Mouse (Mus musculus) stomach, postnatal 0 days (tissue): ENCODE results near the gene Agps. TPM values are rescaled to one million over a fixed set of nuclear protein-coding genes. Genes with fewer than 3 reads are reported as not detected.

Source experiments
- ATAC-seq: fragments of 200-750 bp; cut with Nextera tagmentation; 2 replicates; pipeline ENCODE4 v1.8.0; 2017; ENCODE audit not compliant: low FRiP score, low TSS enrichment
- DNase-seq: peaks from one replicate; pipeline ENCODE4 v3.0.0-alpha.2; 2016; ENCODE audit warnings: low spot score
- H3K27ac ChIP-seq: fragments of 300-500 bp; sonication (generic); replicated peaks from 2 replicates; pipeline ENCODE4 v1.5.1; 2014; ENCODE audit warnings: mild to moderate bottlenecking, control low read depth
- H3K27me3 ChIP-seq: fragments of 300-500 bp; sonication (generic); 2 replicates; pipeline ENCODE4 v1.6.1; 2014; ENCODE audit warnings: low read length; ENCODE audit not compliant: control insufficient read depth, insufficient read depth
- H3K36me3 ChIP-seq: fragments of 300-500 bp; sonication (generic); 2 replicates; pipeline ENCODE4 v1.6.1; 2014; ENCODE audit warnings: low read length, mixed read lengths; ENCODE audit not compliant: control insufficient read depth, insufficient read depth
- H3K4me1 ChIP-seq: fragments of 300-500 bp; sonication (generic); replicated peaks from 2 replicates; pipeline ENCODE4 v1.6.1; 2014; ENCODE audit warnings: antibody characterized with exemption; ENCODE audit not compliant: control insufficient read depth, insufficient read depth
- H3K4me2 ChIP-seq: fragments of 300-500 bp; sonication (generic); replicated peaks from 2 replicates; pipeline ENCODE4 v1.6.1; 2014; ENCODE audit warnings: low read depth, mild to moderate bottlenecking, control low read depth, moderate library complexity
- H3K4me3 ChIP-seq: fragments of 300-500 bp; sonication (generic); 2 replicates; pipeline ENCODE4 v1.5.1; 2014; ENCODE audit warnings: low read depth, low read length, control low read depth
- H3K9ac ChIP-seq: fragments of 300-500 bp; sonication (generic); 2 replicates; pipeline ENCODE4 v1.6.1; 2014; ENCODE audit warnings: mild to moderate bottlenecking, low read length, control low read depth, mixed read lengths
- H3K9me3 ChIP-seq: fragments of 300-500 bp; sonication (generic); 2 replicates; pipeline ENCODE4 v1.6.1; 2016; ENCODE audit warnings: low read length; ENCODE audit not compliant: control insufficient read depth
- CTCF ChIP-seq: IDR thresholded peaks from 2 replicates; pipeline ENCODE4 v1.5.1; 2016; ENCODE audit warnings: antibody characterized with exemption, low read depth, mild to moderate bottlenecking, moderate library complexity
- EP300 ChIP-seq: optimal IDR thresholded peaks from 2 replicates; pipeline ENCODE3; 2016; ENCODE audit warnings: antibody characterized with exemption
- WGBS: fragments of 180-500 bp; shearing (Covaris S2); extraction: QIAGEN DNeasy Blood & Tissue Kit; methylation state at CpG from one replicate; pipeline ENCODE4 v1.1.7; 2014; 5-methylcytosine and 5-hydroxymethylcytosine counted together
- polyA plus RNA-seq: library from polyadenylated mRNA; unstranded; fragments of >200 nt; fragmentation: Nextera tagmentation; extraction: Ambion mirVana; gene quantifications from 2 replicates; pipeline ENCODE4 v1.2.1, GENCODE M21; 2015

The Agps gene
- polyA plus RNA-seq, 1 experiment from 2014 or later, result 12.4 TPM

GRCm38 (mm10) chr2:75832781-75833180, 804 bp downstream of the Agps start:
- no peaks in the 10 kb centered on the region; the same call in 1 of the 2 replicates for H3K36me3 ChIP-seq
- peak overlapping the region; percentile 91; the same call in 1 of the 2 replicates for H3K27ac ChIP-seq
- WGBS, result 0% methylated on average over 5 of the region's 5 CpGs
- no peaks in the 10 kb centered on the region for H3K27me3 ChIP-seq
- TF ChIP-seq EP300 (no peak), CTCF (no peak)
- peak overlapping the region; percentile 73 for H3K4me2 ChIP-seq
- no peaks in the 10 kb centered on the region for H3K9me3 ChIP-seq
- DNase-seq, result no peak
- H3K4me3 ChIP-seq, result peak overlapping the region; percentile 79
- ATAC-seq, result no peak
- no peaks in the 10 kb centered on the region for H3K4me1 ChIP-seq
- H3K9ac ChIP-seq, result peak overlapping the region; percentile 86

GRCm38 (mm10) chr2:75834492-75834891, 2.5 kb downstream of the Agps start:
- no peaks in the 10 kb centered on the region for H3K27me3 ChIP-seq
- H3K9ac ChIP-seq, result no peak overlapping the region
- H3K4me3 ChIP-seq, result no peak overlapping the region
- H3K27ac ChIP-seq, result no peak overlapping the region
- ATAC-seq, result no peak
- no peak for DNase-seq
- no peak overlapping the region for H3K4me2 ChIP-seq
- 84% methylated on average over 2 of the region's 2 CpGs for WGBS
- H3K36me3 ChIP-seq, result no peaks in the 10 kb centered on the region; the same call in 1 of the 2 replicates
- no peaks in the 10 kb centered on the region for H3K9me3 ChIP-seq
- H3K4me1 ChIP-seq, result no peaks in the 10 kb centered on the region
- TF ChIP-seq CTCF (no peak), EP300 (no peak)

DNA sequence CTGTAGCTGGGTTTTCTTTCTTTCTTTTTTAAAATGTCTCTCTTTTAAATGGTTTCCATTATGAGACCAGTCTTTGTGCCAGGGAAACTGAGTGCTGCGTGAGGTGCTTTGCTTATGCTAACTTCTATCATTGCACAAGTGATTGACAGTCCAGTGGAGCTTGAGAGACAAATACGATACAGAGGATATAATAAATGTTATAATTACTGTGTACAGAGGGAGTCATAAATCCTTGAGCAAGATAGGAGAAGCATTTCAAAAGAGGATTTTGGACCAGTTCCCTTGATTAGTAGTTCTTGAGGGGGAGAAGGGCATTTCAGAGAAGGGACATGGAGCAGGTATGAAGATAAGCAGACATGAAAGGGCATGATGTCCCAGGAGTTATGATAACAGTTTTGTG, 10.3 kb downstream of the Agps start:
- WGBS, result 58% methylated on average over 2 of the region's 2 CpGs
- TF ChIP-seq EP300 (no peak), CTCF (no peak)
- Histone ChIP-seq H3K27me3 (no peaks in the 10 kb centered on the region), H3K4me2 (no peak overlapping the region), H3K4me3 (no peak overlapping the region), H3K4me1 (no peaks in the 10 kb centered on the region), H3K36me3 (no peaks in the 10 kb centered on the region), H3K9me3 (no peaks in the 10 kb centered on the region), H3K27ac (no peak overlapping the region), H3K9ac (no peak overlapping the region)
- DNase-seq (no peak), ATAC-seq (no peak)

GRCm38 (mm10) chr2:75847708-75848107, 15.7 kb downstream of the Agps start:
- TF ChIP-seq EP300, result no peak
- peak; percentile 72 for TF ChIP-seq CTCF

DNA sequence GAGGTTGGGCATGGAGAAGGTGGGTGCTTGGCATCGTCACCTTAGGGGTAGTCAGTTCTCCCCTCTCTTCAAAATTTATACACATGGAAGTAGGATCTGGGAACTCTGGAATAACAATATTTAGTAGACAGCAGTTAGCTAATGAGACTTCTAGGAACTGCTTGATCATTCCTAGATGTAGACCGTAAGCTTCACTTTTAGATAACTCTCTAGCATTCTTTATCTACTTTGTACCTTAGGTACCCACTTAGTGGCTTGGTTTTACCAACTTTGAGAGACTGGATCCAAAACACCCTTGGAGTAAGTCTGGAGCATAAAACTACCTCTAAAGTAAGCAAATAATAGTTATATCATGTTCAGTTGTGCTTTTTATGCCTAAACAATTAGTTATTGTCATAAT, 20.5 kb downstream of the Agps start:
- WGBS, result 92% methylated on average over 2 of the region's 2 CpGs
- DNase-seq (no peak), ATAC-seq (no peak)
- Histone ChIP-seq H3K4me1 (no peaks in the 10 kb centered on the region), H3K9ac (no peak overlapping the region), H3K36me3 (0 out of 2 replicates have a peak, but pooled peaks cover 4% of the 10 kb centered on the region), H3K4me2 (no peak overlapping the region), H3K27me3 (no peaks in the 10 kb centered on the region), H3K27ac (no peak overlapping the region), H3K9me3 (no peaks in the 10 kb centered on the region), H3K4me3 (no peak overlapping the region)
- TF ChIP-seq EP300, result no peak
- TF ChIP-seq CTCF, result no peak

More at GRCm38 (mm10) chr2:75847708-75848107, 15.7 kb downstream of the Agps start:
- no peak for DNase-seq
- WGBS, result 93% methylated on average over 1 of the region's 1 CpGs
- Histone ChIP-seq H3K36me3 (no peaks in the 10 kb centered on the region), H3K27ac (no peak overlapping the region), H3K4me3 (no peak overlapping the region), H3K9ac (no peak overlapping the region), H3K4me1 (no peaks in the 10 kb centered on the region), H3K27me3 (no peaks in the 10 kb centered on the region), H3K4me2 (no peak overlapping the region), H3K9me3 (no peaks in the 10 kb centered on the region)
- no peak for ATAC-seq

DNA sequence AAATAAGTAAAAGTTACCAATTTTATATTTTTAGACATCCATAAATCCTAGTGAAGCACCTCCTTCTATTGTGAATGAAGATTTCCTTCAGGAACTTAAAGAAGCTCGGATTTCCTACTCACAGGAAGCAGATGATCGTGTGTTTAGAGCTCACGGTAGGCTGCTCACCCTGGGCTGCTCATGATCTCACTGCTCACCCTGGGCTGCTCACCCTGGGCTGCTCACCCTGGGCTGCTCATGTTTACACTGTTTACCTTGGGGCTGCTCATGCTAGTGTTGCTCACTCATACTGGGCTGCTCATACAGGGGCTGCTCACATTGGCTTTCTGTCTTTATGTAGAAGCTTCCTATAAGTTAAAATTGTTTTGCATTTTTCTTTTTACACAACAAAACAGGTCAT, 22.2 kb downstream of the Agps start:
- Histone ChIP-seq H3K36me3 (peaks cover 6% of the 10 kb centered on the region; the same call in 1 of the 2 replicates), H3K27ac (no peak overlapping the region), H3K4me3 (no peak overlapping the region), H3K9me3 (no peaks in the 10 kb centered on the region), H3K9ac (no peak overlapping the region), H3K4me2 (no peak overlapping the region), H3K4me1 (no peaks in the 10 kb centered on the region), H3K27me3 (no peaks in the 10 kb centered on the region)
- TF ChIP-seq EP300 (no peak), CTCF (no peak)
- no peak for DNase-seq
- no peak for ATAC-seq
- 51% methylated on average over 3 of the region's 3 CpGs for WGBS
